Mouse (Mus musculus): ENCODE data around the gene Pla2r1. TPM values are rescaled to one million over a fixed set of nuclear protein-coding genes. Genes with fewer than 3 reads are reported as not detected.

Pla2r1 gene
- total RNA-seq, 2 experiments from 2014 or later, result 0.27 to 0.69 TPM

DNA sequence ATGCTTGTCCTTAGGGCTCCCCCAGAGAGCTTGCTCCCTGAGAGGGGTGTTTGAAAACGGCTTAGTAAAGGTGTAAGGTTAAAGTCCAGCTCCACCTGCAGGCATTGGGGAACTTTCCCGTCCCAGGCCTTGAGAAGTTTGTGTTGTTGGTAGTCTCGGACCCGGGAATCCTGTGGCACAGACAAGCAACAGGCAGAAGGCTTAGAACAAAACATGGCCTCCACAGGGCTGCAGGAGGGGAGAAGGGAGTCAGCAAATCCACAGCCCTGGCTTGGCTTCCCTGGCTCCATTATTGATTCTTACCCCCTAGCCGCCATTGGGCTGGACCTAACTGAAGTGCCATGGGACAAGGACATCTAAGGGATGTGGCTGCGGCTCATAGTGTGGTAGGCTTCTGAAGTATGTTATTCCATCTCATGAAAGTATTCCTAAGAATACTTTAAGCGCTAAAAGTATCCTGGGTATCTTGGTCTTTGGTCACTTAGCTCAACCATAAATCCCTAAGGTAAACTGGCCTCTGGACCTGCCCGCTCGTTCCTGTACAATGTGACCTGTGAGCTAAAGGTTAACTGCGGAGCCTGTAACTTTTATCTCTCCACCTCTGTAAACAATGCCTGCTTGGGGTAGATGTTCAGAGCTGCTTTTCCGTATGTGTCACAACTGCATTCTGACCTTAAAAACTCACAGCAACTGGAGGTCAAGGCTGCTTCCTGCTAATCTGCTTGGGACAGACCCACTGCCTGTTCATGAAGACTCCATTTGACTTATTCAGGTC, 142.9 kb downstream of the Pla2r1 start:
- no peak for DNase-seq (ENCODE audit: low spot score in 2 of 2)
- intact Hi-C loops (cut with DNase I), result loop anchor here (10.0 kb wide), 3 partner anchors 125 to 655 kb away; partner anchors contain the start of gene Cd302

DNA sequence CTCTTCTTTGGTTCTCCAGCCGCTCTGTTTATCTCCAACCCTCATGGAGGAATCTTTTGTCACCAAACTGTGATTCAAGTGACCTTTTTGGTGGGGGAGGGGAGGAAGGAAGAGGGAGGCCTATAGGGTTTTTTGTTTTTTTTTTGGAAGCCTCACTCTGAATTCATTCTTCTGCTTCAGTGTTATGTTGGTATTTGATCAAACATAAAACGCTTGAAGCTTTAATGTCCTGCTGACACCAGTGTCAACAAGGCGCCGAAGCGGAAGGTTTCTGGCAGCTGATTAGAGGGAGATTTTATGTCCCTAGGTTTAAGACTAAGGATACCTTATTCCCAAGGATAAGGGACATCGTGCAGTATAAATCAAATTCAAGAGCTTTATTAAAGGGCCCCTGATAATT, 143.9 kb downstream of the Pla2r1 start:
- intact Hi-C loops (cut with DNase I), result no loop called here
- no peak for DNase-seq (ENCODE audit: low spot score in 2 of 2)

DNA sequence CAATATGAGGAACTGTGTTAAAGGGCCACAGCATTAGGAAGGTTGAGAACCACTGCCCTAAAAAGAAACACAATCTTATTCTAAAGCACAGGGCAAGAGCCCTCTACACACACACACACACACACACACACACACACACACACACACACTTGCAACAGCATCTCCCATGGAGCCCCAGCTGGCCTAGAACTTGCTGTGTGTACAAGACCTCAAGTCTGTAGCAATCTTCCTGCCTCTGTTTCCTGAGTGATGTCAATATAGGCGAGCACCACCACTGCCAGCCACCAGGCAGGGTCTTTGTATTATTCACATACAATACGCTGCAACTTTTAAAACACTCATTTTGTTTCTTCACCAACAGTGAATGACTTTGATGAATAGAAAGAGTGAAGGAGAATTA, 145.7 kb downstream of the Pla2r1 start:
- intact Hi-C loops (cut with DNase I), result no loop called here
- DNase-seq (ENCODE audit: low spot score in 2 of 2), result no peak

DNA sequence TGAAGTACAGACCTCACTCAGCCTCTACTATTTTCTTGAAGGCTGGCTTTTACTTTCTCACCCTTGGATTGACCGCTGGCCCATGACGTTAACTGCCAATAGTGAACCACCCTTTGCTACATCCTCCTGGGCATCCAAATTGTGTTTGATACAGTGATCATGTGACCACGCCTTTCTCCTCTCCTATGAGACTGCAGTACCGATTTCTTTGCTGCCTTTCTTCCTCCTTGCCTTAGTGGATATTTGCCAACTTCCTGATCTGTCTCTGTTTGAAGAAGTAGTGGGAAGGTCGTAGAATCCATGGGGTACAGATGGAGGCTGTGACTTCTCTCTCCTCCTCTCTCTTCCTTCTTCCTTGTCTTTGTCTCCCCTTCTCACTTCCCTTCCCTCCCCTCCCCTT, 147.7 kb downstream of the Pla2r1 start:
- intact Hi-C loops (cut with DNase I), result no loop called here
- no peak for DNase-seq (ENCODE audit: low spot score in 2 of 2)

DNA sequence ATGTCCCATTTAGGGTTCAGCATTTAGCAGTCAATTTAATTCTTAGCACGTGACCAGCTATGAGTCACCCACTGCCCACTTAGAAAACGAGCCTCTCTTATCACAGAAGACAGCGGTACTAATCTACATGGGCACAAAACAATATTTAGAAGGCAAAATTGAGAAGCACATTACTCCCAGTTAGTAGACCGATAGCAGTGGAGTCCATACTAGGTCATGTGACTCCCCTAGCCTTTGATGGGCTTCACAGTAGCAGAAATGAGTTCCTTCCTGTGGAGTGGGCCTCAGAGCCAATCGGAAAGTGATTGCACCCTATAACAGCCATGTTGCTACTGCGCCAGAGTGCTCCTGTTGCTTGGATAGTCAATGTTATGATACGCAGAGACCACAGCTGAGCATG, 148.3 kb downstream of the Pla2r1 start:
- intact Hi-C loops (cut with DNase I), result no loop called here
- no peak for DNase-seq (ENCODE audit: low spot score in 2 of 2)

DNA sequence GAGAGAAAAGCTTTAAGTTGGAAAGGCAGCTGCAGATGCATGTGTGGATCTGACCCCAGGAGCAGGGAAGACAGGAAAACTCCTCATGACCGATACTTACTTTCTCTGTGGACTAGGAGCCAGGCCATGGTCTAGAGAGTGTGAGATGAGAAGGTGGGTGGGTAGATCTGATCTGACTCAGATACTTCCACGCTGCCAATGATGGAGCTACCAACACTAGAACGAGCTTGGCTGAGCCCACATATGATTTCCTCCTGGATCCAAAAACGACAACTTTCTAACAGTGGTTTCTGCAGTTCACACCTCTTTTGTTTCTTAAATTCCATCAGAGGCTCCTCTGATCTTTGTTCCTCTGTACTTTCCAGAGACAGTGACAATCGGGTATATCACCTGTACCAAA, 151.4 kb downstream of the Pla2r1 start:
- peak in 1 of 2 experiments; percentile 59 for DNase-seq (ENCODE audit: low spot score in 2 of 2)
- intact Hi-C loops (cut with DNase I), result no loop called here

DNA sequence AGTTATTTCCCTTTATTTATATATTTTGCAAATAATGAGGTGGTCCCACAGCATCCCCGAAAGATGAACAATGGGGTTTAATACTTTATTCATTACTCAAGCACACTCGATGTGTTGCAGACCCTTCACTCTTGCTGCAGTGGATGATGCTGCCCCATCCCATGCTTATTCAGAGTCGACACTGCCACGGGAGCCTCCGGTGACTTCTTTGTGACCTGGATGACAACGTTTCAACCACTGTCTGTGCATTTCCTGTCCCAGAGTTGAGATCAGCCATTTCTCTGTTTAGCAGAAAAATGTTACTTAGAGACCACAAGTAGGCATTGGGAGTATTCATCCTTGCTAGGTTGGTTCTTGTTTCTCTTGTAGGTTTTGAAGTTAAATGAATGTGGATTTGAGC, 159.3 kb downstream of the Pla2r1 start:
- intact Hi-C loops (cut with DNase I), result no loop called here
- no peak for DNase-seq (ENCODE audit: low spot score in 2 of 2)

DNA sequence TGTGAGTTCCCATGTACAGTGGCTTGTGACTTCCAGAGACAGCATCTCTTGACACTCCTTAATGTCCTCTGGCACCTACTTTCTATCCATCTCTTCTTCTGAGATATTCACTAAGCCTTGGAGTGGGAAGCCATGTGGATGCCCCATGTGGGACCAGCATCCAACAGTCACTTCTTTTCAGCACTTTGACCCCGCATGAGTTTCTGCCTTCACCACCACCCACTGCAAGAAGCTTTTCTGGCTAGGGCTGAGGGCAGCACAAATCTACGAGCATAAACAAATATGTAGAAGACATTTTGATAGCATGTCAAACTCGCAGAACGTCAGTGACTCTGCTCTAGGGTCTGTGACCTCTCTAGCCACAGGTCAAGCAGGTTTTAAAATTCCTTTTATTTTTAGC, 160.8 kb downstream of the Pla2r1 start:
- intact Hi-C loops (cut with DNase I), result no loop called here
- no peak for DNase-seq (ENCODE audit: low spot score in 2 of 2)

DNA sequence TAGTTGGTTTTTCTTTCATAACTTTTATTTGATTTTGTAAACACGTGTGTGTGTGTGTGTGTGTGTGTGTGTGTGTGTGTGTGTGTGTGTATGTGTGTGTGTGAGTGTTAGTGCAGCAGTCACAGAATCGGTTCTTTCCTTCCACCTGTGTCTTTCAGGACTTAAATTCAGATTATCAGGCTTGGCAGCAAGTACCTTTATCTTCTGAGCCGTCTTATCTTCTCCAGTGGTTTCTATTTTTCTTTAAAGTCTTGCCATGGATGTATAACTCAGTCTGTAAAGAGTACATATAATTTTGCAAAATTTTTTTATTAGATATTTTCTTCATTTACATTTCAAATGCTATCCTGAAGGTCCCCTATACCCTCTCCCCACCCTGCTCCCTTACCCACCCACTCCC, 165.7 kb downstream of the Pla2r1 start:
- DNase-seq (ENCODE audit: low spot score in 2 of 2), result no peak
- intact Hi-C loops (cut with DNase I), result no loop called here

DNA sequence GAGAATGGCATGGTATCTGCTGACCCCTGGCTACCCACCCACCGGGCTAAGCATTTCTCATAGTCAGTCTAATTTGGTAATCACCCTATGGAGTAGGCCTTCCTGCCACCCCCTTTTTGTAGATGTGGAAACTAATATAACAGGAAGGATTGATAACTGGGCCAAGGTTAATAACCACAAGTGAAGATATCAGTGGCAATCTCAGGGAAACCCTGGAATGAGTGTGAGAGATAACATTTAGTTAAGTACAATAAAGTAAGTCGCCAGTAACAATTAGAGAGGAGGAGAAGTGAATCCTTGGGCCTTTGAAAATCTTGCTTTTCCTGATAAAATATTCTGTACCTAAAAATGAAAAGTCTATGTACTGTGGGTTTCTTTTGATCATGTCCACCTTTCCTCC, 166.3 kb downstream of the Pla2r1 start:
- intact Hi-C loops (cut with DNase I), result no loop called here
- no peak for DNase-seq (ENCODE audit: low spot score in 2 of 2)

DNA sequence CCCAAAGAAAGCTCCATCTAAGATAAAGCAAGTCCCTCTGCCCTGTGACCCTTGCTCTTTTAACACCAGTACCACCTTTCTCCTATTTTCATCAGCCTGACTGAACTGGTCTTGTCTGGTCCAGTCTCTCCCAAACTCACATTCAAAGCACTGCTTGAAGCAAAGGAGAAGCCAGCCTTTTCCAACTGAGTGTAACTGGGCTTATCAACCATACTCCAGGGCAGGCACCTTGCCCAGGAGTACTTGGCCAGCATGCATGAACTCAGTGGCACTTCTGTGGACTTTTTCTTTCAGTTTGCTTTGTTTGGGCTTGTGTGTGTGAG, 168.4 kb downstream of the Pla2r1 start:
- intact Hi-C loops (cut with DNase I), result no loop called here
- no peak for DNase-seq (ENCODE audit: low spot score in 2 of 2)

DNA sequence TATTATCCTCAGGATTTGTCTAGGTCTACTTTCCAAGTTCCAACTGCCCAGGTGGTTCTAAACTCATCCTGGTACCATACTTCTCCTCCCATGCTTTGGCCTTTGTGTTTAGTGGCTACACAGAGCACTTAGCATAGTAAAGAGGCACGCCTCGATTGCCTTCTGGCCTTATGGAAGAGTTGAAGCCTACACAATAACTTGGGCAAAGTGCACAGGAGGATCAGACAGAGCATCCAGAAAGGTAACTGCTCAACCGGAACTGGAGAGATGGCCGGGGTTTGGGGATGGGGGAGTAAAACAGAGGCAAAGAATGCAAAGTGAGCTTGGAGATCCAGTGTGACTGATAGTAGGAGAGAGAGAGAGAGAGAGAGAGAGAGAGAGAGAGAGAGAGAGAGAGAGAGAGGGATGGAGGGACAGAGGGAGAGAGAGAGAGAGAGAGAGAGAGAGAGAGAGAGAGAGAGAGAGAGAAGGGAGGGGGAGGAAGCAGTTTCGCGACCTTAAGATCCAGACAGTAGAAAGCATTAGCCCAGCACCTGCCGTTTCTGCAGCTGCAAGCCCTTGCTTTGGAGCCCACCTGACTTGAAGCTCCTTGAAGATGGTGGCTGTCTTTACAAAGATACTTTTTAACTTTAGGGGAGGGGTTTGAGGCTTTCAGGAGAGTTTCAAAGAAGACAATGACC, 168.9 kb downstream of the Pla2r1 start:
- intact Hi-C loops (cut with DNase I), result no loop called here
- no peak for DNase-seq (ENCODE audit: low spot score in 2 of 2)

DNA sequence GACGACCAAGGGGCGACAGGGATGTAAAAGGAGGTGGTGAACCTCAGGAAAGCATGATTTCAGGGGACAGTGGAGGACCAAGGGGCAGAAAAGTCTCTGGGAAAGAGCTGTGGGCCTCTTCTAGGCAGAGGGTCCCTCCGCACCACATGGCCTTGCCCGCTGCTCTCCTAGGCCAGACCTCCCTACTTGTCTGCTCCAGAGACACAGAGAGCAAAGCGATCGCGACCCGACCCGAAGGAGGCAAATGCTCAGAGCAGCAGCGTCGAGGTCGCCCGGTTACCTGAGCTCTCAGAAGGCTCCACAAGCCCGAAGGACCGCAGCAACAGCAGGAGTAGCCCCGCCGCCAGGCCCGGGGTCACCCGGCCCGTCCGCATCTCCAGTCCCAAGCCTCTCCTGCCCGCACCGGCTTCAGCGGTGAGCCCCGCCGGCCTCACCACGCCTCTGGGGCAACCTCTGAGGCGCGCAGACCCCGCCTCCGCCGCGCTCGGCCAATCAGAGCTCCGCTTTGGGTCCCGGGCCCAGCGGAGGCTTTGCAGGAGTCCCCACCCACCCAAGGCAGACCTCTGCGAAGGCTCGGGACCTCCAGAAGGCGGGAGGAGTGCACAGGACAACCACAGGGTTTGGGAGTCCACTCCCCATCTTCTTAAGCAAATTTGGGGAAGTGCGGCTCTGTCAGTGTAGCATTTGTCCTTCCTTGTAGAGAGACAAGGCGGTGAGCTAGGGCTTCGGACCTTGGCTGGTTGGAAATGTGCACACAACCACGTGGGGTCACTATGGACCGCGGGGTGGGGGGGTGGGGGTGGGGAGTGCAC, 170.0 kb downstream of the Pla2r1 start, which contains the start of gene Ly75:
Gene Ly75 (minus strand): TSS at position 446 of the 812 bp plus-strand sequence.
- intact Hi-C loops (cut with DNase I), result no loop called here
- peak; percentile 38 for DNase-seq (ENCODE audit: low spot score in 2 of 2)

DNA sequence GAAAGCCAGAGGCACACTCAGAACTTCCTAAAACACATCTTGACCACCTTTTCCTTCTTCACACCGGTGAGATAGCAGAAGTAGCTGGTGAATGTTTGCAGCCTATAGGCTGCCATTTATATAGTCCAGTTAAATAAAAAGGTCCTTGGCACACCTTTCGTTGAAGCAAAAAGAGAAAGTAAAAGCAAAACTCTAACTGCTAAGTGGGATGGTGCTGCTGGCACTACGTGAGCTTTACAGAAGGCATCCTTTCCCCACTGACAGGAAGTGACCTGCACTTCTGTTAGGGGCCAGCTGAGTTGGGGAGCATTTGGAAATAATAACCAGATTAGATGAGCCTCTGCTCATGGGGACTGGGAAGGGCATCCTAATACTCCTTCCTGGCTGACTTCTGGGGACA, 170.8 kb downstream of the Pla2r1 start:
- intact Hi-C loops (cut with DNase I), result no loop called here
- DNase-seq (ENCODE audit: low spot score in 2 of 2), result no peak

DNA sequence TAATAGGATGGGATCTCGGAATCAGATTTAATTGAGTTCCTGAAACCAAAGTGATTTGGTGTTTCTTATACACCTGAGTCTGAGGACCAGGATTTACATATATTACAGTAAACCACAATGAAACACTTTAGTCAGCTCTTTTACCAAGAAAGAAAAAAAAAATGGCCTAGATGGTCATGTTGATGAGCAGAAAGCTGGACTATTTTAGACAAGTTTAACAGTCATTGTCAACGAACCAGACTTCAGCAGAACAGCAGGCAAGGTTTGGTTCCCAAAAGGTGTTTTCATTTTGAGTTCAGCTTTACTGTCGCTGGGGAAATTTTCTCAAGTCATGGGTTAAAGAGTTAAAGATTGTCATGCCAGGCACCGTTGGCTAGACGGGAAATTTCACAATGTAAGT, 175.8 kb downstream of the Pla2r1 start:
- intact Hi-C loops (cut with DNase I), result no loop called here
- no peak for DNase-seq (ENCODE audit: low spot score in 2 of 2)

DNA sequence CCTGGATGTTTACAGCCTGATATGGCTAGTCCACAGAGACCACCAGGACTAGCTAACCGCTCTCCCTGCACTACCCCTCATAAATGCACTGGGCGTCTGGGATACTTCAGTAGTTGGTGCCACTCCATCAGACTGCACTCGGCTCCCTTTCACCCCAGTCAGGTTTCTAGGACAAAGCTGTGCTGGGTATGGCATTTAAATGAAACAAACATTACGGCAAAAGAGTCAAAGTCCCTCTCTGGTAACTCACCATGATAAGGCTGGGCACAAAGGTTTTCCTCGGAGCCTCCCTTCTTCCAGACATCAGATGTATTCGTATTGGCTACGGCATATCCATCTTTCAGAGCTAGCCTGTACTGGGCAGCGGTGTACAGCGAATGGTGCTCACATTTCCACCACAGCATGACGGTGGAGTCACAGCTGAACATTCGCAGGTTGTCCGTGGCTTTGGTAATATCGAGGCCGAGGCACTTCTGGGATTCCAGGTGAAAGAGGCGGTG, 177.4 kb downstream of the Pla2r1 start:
- no peak for DNase-seq (ENCODE audit: low spot score in 2 of 2)
- intact Hi-C loops (cut with DNase I), result no loop called here

DNA sequence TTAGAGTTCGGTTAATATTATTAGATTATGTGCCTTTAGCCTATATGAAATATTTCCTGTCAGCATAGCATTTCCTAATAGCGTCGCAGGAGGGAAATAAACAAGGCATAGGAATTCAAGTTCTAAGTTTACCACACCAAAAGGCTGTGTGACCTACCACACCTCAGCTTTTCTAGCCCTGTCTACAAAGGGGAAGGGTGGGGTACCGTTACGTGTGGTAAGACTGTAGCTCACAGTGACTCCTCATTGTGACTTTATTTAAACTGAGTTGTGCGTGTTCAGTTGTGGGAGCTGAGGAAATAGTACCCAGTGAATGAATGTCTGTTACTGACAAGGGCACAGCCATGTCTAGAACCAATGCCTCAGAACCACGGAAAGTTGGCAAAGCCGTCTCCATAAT, 178.0 kb downstream of the Pla2r1 start:
- no peak for DNase-seq (ENCODE audit: low spot score in 2 of 2)
- intact Hi-C loops (cut with DNase I), result no loop called here

DNA sequence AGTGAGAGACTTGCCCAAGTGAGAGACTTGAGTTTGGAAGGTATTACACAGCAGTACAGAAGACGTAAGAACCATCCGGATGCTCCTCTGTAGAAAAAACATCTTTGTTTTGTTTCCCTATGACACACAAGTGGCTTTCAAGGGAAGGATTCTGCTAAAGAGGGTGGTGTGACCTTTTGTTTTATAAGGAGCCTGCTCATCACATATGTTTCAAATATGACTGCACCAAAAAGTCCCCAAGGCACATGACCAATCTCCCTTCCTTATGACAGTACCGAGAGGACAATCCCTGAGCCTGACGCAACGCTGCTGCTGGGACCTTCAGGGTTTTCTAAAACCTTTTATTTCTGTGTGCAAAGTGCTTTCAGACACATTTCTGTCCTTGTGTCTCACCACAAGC, 182.9 kb downstream of the Pla2r1 start:
- no peak for DNase-seq (ENCODE audit: low spot score in 2 of 2)
- intact Hi-C loops (cut with DNase I), result no loop called here

DNA sequence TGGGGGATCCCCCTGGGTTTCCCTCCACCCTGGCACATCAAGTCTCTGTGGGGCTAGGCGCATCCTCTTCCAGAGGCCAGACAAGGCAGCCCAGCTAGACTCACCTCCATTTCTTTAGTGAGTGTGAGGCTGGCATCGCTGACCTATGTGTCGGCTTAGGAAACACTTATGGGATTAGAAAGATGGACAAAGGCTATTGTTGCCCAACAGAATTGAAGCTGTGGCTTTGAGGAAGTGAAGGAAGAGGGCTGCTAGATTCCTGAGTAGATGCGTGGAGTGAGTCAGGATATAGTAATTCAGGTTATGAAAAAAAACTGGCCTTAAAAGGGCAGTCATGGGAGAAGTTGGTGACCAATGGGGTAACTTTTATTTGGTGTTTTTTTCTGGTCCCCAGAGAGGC, 183.7 kb downstream of the Pla2r1 start:
- intact Hi-C loops (cut with DNase I), result no loop called here
- DNase-seq (ENCODE audit: low spot score in 2 of 2), result no peak

DNA sequence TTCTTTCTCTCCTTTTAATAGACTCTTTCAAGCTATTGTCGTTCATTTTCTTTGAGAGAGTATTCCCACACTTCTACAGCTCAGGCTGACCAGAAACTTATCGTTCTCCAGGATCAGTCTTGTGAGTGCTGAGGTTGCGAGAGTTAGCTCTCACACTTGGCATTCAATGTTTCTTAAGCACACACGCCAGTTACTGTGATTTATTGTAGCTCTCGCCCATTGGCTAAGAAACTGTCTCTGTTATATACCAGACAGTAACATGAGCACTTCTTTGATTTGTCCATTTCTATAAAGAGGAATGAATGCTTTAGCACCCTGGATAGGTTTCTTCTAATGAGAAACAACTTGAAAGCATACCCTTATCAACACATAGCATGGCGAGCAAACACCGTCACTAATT, 185.2 kb downstream of the Pla2r1 start:
- DNase-seq (ENCODE audit: low spot score in 2 of 2), result no peak
- intact Hi-C loops (cut with DNase I), result no loop called here

Measured in left cerebral cortex, postnatal 25 days (tissue).